Mouse (Mus musculus): ENCODE measurements at regions not wholly inside any gene's neighbourhood (a gene's known extent, or its start where the extent isn't known, plus 50 kb on each side); places are given as distances from the start of the nearest gene placed in this dataset.

- no peak for TF ChIP-seq POLR2A (IDR thresholded peaks at IDR 0.05; ENCODE audit: control insufficient read depth, low read depth, low read length)
- TF ChIP-seq CTCF (IDR thresholded peaks at IDR 0.05; ENCODE audit: control insufficient read depth, insufficient read depth, insufficient replicate concordance, low read depth, low read length), result no peak
- peak overlapping the region; percentile 20; the same call in 1 of the 2 replicates for H3K4me3 ChIP-seq (ENCODE audit: control insufficient read depth, low read depth, low read length)
- H3K36me3 ChIP-seq (ENCODE audit: control insufficient read depth, insufficient read depth, low read length), result no peaks in the 10 kb centered on the region
- H3K27ac ChIP-seq (ENCODE audit: control insufficient read depth, insufficient read depth, low read depth, low read length), result no peak overlapping the region
- no peaks in the 10 kb centered on the region for H3K27me3 ChIP-seq (ENCODE audit: control insufficient read depth, insufficient read depth, low read length)
- peaks cover 4% of the 10 kb centered on the region; the same call in 1 of the 2 replicates for H3K4me1 ChIP-seq (ENCODE audit: control insufficient read depth, insufficient read depth, low read length)
Measured at GRCm38 (mm10) chr6:31266441-31267040, 132.0 kb upstream of the Mkln1 start.

- TF ChIP-seq POLR2A (IDR thresholded peaks at IDR 0.05; ENCODE audit: control insufficient read depth, low read depth, low read length) (no peak), CTCF (IDR thresholded peaks at IDR 0.05; ENCODE audit: control insufficient read depth, insufficient read depth, insufficient replicate concordance, low read depth, low read length) (no peak)
- no peak overlapping the region for H3K4me3 ChIP-seq (ENCODE audit: control insufficient read depth, low read depth, low read length)
- no peaks in the 10 kb centered on the region for H3K27me3 ChIP-seq (ENCODE audit: control insufficient read depth, insufficient read depth, low read length)
- H3K36me3 ChIP-seq (ENCODE audit: control insufficient read depth, insufficient read depth, low read length), result no peaks in the 10 kb centered on the region
- H3K4me1 ChIP-seq (ENCODE audit: control insufficient read depth, insufficient read depth, low read length), result peaks cover 4% of the 10 kb centered on the region; the same call in 1 of the 2 replicates
- no peak overlapping the region for H3K27ac ChIP-seq (ENCODE audit: control insufficient read depth, insufficient read depth, low read depth, low read length)
Measured at GRCm38 (mm10) chr6:31268057-31268456, 130.5 kb upstream of the Mkln1 start.

- Histone ChIP-seq H3K36me3 (ENCODE audit: control insufficient read depth, insufficient read depth, low read length) (no peaks in the 10 kb centered on the region), H3K27me3 (ENCODE audit: control insufficient read depth, insufficient read depth, low read length) (no peaks in the 10 kb centered on the region), H3K4me3 (ENCODE audit: control insufficient read depth, low read depth, low read length) (no peak overlapping the region), H3K27ac (ENCODE audit: control insufficient read depth, insufficient read depth, low read depth, low read length) (no peak overlapping the region), H3K4me1 (ENCODE audit: control insufficient read depth, insufficient read depth, low read length) (0 out of 2 replicates have a peak, but pooled peaks cover 2% of the 10 kb centered on the region)
- TF ChIP-seq CTCF (IDR thresholded peaks at IDR 0.05; ENCODE audit: control insufficient read depth, insufficient read depth, insufficient replicate concordance, low read depth, low read length) (no peak), POLR2A (IDR thresholded peaks at IDR 0.05; ENCODE audit: control insufficient read depth, low read depth, low read length) (no peak)
Measured at GRCm38 (mm10) chr6:31273816-31274215, 124.7 kb upstream of the Mkln1 start.

- H3K4me3 ChIP-seq (ENCODE audit: control insufficient read depth, low read depth, low read length), result no peak overlapping the region
- H3K36me3 ChIP-seq (ENCODE audit: control insufficient read depth, insufficient read depth, low read length), result no peaks in the 10 kb centered on the region
- TF ChIP-seq CTCF (IDR thresholded peaks at IDR 0.05; ENCODE audit: control insufficient read depth, insufficient read depth, insufficient replicate concordance, low read depth, low read length) (no peak), POLR2A (IDR thresholded peaks at IDR 0.05; ENCODE audit: control insufficient read depth, low read depth, low read length) (no peak)
- H3K27me3 ChIP-seq (ENCODE audit: control insufficient read depth, insufficient read depth, low read length), result no peaks in the 10 kb centered on the region
- 0 out of 2 replicates have a peak, but pooled peaks cover 2% of the 10 kb centered on the region for H3K4me1 ChIP-seq (ENCODE audit: control insufficient read depth, insufficient read depth, low read length)
- no peak overlapping the region for H3K27ac ChIP-seq (ENCODE audit: control insufficient read depth, insufficient read depth, low read depth, low read length)
Measured at GRCm38 (mm10) chr6:31274236-31274635, 124.3 kb upstream of the Mkln1 start.

- no peak for TF ChIP-seq CTCF (IDR thresholded peaks at IDR 0.05; ENCODE audit: control insufficient read depth, insufficient read depth, insufficient replicate concordance, low read depth, low read length)
- TF ChIP-seq POLR2A (IDR thresholded peaks at IDR 0.05; ENCODE audit: control insufficient read depth, low read depth, low read length), result no peak
- Histone ChIP-seq H3K4me1 (ENCODE audit: control insufficient read depth, insufficient read depth, low read length) (0 out of 2 replicates have a peak, but pooled peaks cover 2% of the 10 kb centered on the region), H3K27me3 (ENCODE audit: control insufficient read depth, insufficient read depth, low read length) (no peaks in the 10 kb centered on the region), H3K27ac (ENCODE audit: control insufficient read depth, insufficient read depth, low read depth, low read length) (no peak overlapping the region), H3K36me3 (ENCODE audit: control insufficient read depth, insufficient read depth, low read length) (no peaks in the 10 kb centered on the region), H3K4me3 (ENCODE audit: control insufficient read depth, low read depth, low read length) (no peak overlapping the region)
Measured at GRCm38 (mm10) chr6:31277792-31278191, 120.7 kb upstream of the Mkln1 start.

- no peaks in the 10 kb centered on the region for H3K27me3 ChIP-seq (ENCODE audit: control insufficient read depth, insufficient read depth, low read length)
- TF ChIP-seq CTCF (IDR thresholded peaks at IDR 0.05; ENCODE audit: control insufficient read depth, insufficient read depth, insufficient replicate concordance, low read depth, low read length) (no peak), POLR2A (IDR thresholded peaks at IDR 0.05; ENCODE audit: control insufficient read depth, low read depth, low read length) (no peak)
- H3K36me3 ChIP-seq (ENCODE audit: control insufficient read depth, insufficient read depth, low read length), result no peaks in the 10 kb centered on the region
- peaks cover 15% of the 10 kb centered on the region for H3K4me1 ChIP-seq (ENCODE audit: control insufficient read depth, insufficient read depth, low read length)
- H3K4me3 ChIP-seq (ENCODE audit: control insufficient read depth, low read depth, low read length), result peak overlapping the region; percentile 52; the same call in 1 of the 2 replicates
- H3K27ac ChIP-seq (ENCODE audit: control insufficient read depth, insufficient read depth, low read depth, low read length), result peak overlapping the region; percentile 72
Measured at GRCm38 (mm10) chr6:31283973-31284372, 114.6 kb upstream of the Mkln1 start.

- H3K27ac ChIP-seq (ENCODE audit: control insufficient read depth, insufficient read depth, low read depth, low read length), result peak overlapping the region; percentile 72
- no peak for TF ChIP-seq CTCF (IDR thresholded peaks at IDR 0.05; ENCODE audit: control insufficient read depth, insufficient read depth, insufficient replicate concordance, low read depth, low read length)
- TF ChIP-seq POLR2A (IDR thresholded peaks at IDR 0.05; ENCODE audit: control insufficient read depth, low read depth, low read length), result no peak
- peaks cover 15% of the 10 kb centered on the region for H3K4me1 ChIP-seq (ENCODE audit: control insufficient read depth, insufficient read depth, low read length)
- H3K4me3 ChIP-seq (ENCODE audit: control insufficient read depth, low read depth, low read length), result peak overlapping the region; percentile 52
- H3K27me3 ChIP-seq (ENCODE audit: control insufficient read depth, insufficient read depth, low read length), result no peaks in the 10 kb centered on the region
- H3K36me3 ChIP-seq (ENCODE audit: control insufficient read depth, insufficient read depth, low read length), result no peaks in the 10 kb centered on the region
Measured at GRCm38 (mm10) chr6:31284390-31284789, 114.1 kb upstream of the Mkln1 start.
